Mouse (Mus musculus) cerebellum, adult 2 months (tissue): ENCODE measurements around the gene Mkrn1.

Experiments
- CTCF ChIP-seq: fragments of 200-500 bp; IDR thresholded peaks from 2 replicates; pipeline ENCODE4 v1.5.1; 2011; ENCODE audit warnings: low read depth, mild to moderate bottlenecking, control low read depth, low read length, moderate library complexity, borderline replicate concordance; ENCODE audit not compliant: insufficient read depth
- POLR2A ChIP-seq: fragments of 200-500 bp; IDR thresholded peaks from 2 replicates; pipeline ENCODE4 v1.6.1; 2011; ENCODE audit warnings: low read length, control low read depth, borderline replicate concordance; ENCODE audit not compliant: insufficient read depth

GRCm38 (mm10) chr6:39453564-39453963 is 33.3 kb upstream of the Mkrn1 start:
- no peak for TF ChIP-seq POLR2A
- no peak for TF ChIP-seq CTCF
